Mouse (Mus musculus): ENCODE results near the gene Sf3b3. TPM values are rescaled to one million over a fixed set of nuclear protein-coding genes. Genes with fewer than 3 reads are reported as not detected.
A peak's percentile ranks its signal among the peaks of the same experiment; 100 is the strongest.

Gene Sf3b3
- total RNA-seq, 2 experiments from 2014 or later = 54.0 to 65.8 TPM

DNA sequence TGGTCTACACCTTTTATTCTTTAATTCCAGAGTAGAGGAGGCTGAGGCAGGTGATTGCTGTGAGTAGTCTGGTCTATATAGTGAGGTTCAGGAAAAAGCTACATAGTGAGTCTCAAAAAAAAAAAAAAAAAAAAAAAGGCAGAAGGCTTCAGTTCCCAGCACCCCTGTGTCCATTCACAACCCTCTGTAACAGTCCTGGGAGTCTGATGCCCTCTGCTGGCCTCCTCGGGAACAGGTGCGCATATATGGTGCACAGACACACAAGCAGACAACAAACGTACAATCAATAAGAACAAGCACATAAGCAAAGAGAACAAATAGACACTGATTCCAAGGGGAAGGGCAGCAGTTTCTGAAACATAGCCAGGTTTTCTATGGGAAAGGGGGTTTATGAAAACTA, 70.3 kb downstream of the Sf3b3 start:
- DNase-seq (ENCODE audit: low spot score in 2 of 2) = no peak

DNA sequence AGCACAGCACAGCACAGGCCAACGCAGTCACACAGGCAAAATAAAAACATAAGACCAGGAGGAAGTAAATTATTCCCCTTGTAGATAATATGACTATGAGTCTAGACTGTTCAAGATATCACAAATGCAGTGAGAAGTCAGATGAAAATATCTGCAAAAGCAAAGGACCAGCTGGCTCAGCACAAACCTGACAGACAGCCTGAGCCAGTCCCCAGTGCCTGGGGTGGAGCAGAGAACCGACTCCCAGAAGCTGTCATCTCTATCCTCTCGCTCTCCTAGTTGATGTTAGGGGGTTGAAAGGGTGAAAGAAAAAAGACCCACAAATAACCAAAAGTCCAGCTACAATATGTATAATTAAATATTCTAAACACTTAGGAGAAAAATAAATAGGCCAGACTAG, 70.9 kb downstream of the Sf3b3 start:
- no peak for DNase-seq (ENCODE audit: low spot score in 2 of 2)

DNA sequence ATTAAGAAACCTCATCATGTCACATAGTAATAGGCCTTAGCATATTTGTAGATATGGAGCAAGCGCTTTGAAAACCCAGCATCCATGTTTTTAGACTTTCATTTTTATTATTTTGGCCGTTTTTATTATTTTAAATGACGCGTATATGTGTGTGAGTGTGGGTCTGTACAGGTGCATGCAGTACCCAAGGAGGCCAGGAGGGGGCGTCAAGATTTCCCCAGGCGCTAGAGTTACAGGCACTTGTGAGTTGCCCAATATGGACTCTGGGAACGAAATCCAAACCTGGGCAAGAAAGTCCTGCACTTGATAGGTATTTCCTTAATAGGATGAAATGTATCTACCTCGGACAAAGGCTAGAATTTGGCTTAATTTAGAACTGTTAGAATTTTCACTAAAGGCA, 71.3 kb downstream of the Sf3b3 start:
- no peak for DNase-seq (ENCODE audit: low spot score in 2 of 2)

DNA sequence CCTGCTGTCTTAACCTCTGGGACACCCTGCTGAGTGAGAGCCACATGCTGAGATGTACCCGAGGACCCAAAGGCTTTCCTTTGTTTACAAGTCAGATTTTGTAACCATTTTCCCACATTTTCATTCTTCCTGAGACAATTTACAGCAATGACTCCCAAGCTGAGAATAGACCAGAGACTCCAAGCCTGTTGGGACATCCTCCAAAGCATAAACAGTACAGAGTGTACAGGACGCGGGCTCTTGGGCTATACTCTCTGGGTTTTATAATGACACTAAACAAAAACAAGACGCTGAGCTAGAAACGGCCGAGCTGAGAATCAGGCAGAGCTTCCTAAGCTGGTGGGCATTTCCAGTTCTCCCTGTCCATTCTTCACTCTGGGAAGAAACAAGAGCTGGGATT, 71.9 kb downstream of the Sf3b3 start:
- no peak for DNase-seq (ENCODE audit: low spot score in 2 of 2)

DNA sequence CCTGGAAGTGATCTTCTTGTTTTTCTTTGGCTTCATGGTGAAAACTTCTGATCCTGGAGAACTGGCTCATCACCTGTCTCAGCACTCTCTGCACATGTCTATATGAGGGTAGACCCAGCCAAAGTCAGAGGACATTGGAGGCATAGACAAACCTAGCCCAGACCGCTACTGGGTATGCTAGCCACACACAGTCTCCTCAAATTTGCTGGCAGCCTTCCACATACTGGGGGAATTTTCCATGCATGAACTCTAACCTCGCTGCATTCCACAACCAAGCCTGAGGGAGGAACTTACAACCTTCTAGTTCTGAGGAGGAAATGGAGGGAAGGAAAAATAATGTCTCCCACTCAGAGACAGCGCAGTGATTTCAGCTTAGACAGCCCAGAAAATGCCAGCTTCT, 72.5 kb downstream of the Sf3b3 start:
- no peak for DNase-seq (ENCODE audit: low spot score in 2 of 2)

DNA sequence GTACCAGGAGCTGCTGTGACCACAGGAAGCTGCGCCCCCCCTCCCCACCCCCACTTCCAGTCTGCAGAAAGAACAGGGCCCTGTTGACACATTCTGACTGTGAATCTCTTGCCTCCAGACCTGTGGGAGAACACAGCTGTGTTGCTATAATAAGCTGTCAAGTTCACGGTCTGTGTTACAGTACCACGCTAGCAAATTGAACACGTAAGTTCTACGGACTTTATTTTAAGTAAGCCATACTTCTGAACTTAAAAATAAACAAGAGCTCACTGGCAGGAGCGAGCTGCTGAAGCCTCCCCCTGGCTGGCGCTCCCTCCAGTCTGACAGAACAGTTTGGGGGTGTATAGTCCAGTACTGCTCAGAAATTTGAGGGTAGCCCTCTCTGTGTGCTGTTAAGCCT, 74.1 kb downstream of the Sf3b3 start:
- no peak for DNase-seq (ENCODE audit: low spot score in 2 of 2)

DNA sequence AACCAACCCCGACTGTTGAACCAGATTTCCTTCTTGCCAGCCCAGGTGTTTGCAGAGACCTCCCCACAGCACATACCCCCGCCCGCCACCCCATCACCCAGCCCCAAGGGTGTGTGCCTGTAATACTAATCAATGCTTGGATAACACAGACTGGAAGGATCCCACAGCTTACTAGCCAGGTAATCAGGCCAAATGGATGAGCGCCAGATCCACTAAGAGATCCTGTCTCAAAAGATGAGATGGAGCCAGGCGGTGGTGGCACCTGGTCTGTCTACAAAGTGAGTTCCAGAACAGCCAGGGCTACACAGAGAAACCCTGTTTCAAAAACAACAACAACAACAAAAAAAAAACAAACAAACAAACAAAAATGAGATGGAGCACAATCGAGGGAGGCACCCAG, 79.3 kb downstream of the Sf3b3 start:
- DNase-seq (ENCODE audit: low spot score in 2 of 2) = no peak

DNA sequence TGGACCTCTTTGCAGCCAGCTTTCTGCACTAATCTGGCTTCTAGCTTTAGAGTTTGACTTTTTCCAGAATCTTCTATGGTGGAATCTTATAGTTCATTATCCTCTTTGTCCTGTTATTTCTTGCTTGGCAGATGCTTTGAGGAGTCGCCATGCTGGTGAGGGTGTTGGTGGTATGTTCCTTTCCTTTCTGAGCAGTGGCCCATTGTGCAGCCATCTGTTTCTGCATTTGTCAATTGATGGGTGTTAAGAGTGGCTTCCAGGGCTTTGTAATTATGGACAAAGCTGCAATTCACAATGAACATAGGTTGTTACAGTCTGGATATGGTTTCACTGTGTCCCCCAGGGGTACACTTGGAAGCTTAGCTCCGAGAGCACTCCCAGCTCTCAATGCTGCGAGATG, 81.9 kb downstream of the Sf3b3 start:
- no peak for DNase-seq (ENCODE audit: low spot score in 2 of 2)

DNA sequence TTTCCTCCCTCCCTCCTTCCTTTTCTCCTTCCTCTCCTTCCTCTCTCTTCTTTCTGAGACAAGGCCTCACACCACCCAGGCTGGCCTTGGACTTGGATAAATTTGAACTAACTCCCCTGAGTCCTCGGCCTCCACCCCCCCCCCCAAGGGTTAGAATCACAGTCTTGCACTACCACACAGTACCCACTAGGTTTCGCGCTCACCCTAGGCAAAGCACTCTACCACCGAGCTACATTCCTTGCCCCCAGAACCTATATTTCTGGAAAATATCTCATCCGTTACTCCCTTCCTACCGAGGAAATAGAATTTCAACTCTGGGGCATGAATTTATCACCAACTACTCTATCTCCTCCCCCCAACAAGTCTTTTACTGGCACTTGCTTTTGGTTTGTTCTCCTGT, 84.6 kb downstream of the Sf3b3 start:
- no peak for DNase-seq (ENCODE audit: low spot score in 2 of 2)

DNA sequence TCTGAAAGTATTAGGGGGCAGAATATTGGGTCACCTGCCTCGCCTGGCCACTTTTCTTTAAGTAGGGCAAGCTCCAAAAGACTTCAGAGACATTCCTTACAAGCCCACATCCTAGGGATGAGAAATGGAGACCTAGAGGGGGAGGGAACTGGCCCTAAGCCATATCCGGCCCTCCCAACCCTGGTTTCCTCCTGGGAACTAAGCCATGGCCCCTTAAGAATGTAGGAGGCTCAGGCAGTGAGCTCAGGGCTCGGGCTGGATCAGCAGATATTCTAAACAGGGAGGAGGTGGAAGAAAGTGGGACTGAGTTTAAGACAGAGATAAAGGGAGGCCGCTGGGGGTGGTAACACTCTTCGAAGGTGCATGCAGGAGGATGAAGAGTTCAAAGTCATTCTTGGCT, 85.4 kb downstream of the Sf3b3 start:
- peak in 1 of 2 experiments; percentile 47 for DNase-seq (ENCODE audit: low spot score in 2 of 2)

DNA sequence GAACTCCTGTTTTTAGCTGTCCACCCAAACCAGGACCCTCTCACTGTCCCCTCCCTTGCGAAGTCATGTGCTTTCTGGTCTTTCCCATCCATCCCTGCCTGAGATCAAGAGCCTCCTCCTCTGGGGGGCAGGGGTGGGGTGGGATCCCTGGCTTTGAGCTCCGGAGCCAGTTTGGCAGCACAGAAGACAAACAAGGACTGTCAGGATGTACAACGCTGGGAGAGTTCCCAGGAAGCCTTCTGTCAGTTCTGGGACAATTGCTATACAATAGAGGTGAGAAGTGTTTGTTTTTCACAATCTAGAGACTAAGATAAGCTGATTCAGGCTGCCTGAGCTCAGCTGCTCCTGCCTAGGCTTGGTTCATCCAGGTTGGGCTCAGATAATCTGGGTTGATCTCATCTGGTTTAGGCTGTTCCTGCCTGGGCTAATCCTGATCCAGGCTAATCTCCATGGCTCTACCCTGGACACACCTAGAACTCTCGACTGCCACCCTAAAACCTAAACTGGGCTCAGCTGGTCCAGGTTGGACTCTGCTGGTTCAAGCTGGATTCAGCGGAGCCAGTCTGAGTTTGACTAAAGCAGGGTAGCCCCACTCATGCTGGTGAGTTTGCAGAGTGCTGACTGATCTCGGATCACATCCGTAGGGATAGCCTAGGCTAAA, 86.2 kb downstream of the Sf3b3 start:
- no peak for DNase-seq (ENCODE audit: low spot score in 2 of 2)

Other genes with a start within 250 kb of the Sf3b3 start
- gene Vac14, start 228.2 kb downstream of the Sf3b3 start, total RNA-seq (2021) = 10 to 100 TPM; 29.8 to 32.8 TPM
- gene Mtss1l, start 125.3 kb downstream of the Sf3b3 start, total RNA-seq (2021) = 10 to 100 TPM; 18.6 to 20.0 TPM
- gene Il34, start 40.9 kb downstream of the Sf3b3 start, total RNA-seq (2021) = 10 to 100 TPM; 18.0 to 86.4 TPM
- gene Cog4, start 187 bp downstream of the Sf3b3 start, total RNA-seq (2021) = 10 to 100 TPM; 78.4 to 92.3 TPM
- gene Fuk, start 55.7 kb upstream of the Sf3b3 start, total RNA-seq (2021) = 1 to 10 TPM; 8.3 to 8.7 TPM
- gene St3gal2, start 73.1 kb upstream of the Sf3b3 start, total RNA-seq (2021) = 10 to 100 TPM; 16.0 to 18.1 TPM
- 10 to 100 TPM; 37.2 to 37.3 TPM for gene Ddx19a, start 151.0 kb upstream of the Sf3b3 start, total RNA-seq (2021)
- 10 to 100 TPM in 1 of 2 experiments, 1 to 10 TPM in 1; 9.4 to 10.0 TPM for gene Ddx19b, start 185.0 kb upstream of the Sf3b3 start, total RNA-seq (2021)
- 100 to 1,000 TPM in 1 of 2 experiments, 10 to 100 TPM in 1; 81.9 to 140 TPM for gene Aars, start 186.4 kb upstream of the Sf3b3 start, total RNA-seq (2021)
- not detected for gene Exosc6, start 209.6 kb upstream of the Sf3b3 start, total RNA-seq (2021)
- not detected for gene Clec18a, start 245.6 kb upstream of the Sf3b3 start, total RNA-seq (2021)
- gene Pdpr, start 247.8 kb upstream of the Sf3b3 start, total RNA-seq (2021) = 10 to 100 TPM; 42.5 TPM